Mouse (Mus musculus): Measurements from ENCODE around the gene Ubr4. TPM values are rescaled to one million over a fixed set of nuclear protein-coding genes. Genes with fewer than 3 reads are reported as not detected.

The Ubr4 gene
- 19.1 and 33.7 TPM in 2 replicates for polyA plus RNA-seq (2021; fragmentation: Nextera tagmentation)
- long read RNA-seq, experiment 1, partial matches to known transcripts, result 59 of 75 reads
- long read RNA-seq, experiment 1, other reads (novel, unspliced or antisense), result 16 of 75 reads
- long read RNA-seq, experiment 2, partial matches to known transcripts, result 28 of 41 reads
- long read RNA-seq, experiment 2, other reads (novel, unspliced or antisense), result 13 of 41 reads

GRCm38 (mm10) chr4:139351931-139352711 is at the start of gene Ubr4, which contains the start of the genes Mrto4 and Emc1:
TSS of gene Ubr4 (plus strand) at chr4:139352609.
TSS of gene Mrto4 (minus strand) at chr4:139352576.
TSS of gene Emc1 (plus strand) at chr4:139352587.

GRCm38 (mm10) chr4:139310171-139310898 is 42.1 kb upstream of the Ubr4 start, which contains the start of the genes Pqlc2 and Akr7a5:
TSS of gene Pqlc2 (minus strand) at chr4:139310708.
TSS of gene Akr7a5 (plus strand) at chr4:139310744.

GRCm38 (mm10) chr4:139530248-139530647 is 177.8 kb downstream of the Ubr4 start, which contains the start of gene Iffo2:
TSS of gene Iffo2 (plus strand) at chr4:139530548.

Other genes starting within 250 kb of the Ubr4 start
- gene Minos1, start 221.5 kb upstream of the Ubr4 start, polyA plus RNA-seq (2021; fragmentation: Nextera tagmentation), result 599 and 747 TPM in 2 replicates
- gene Capzb, start 159.7 kb upstream of the Ubr4 start, polyA plus RNA-seq (2021; fragmentation: Nextera tagmentation), result 325 and 348 TPM in 2 replicates
- gene Pqlc2, start 41.9 kb upstream of the Ubr4 start, polyA plus RNA-seq (2021; fragmentation: Nextera tagmentation), result 6.6 and 11.3 TPM in 2 replicates
- 52.0 and 54.3 TPM in 2 replicates for gene Akr7a5, start 41.9 kb upstream of the Ubr4 start, polyA plus RNA-seq (2021; fragmentation: Nextera tagmentation)
- 73.8 and 88.0 TPM in 2 replicates for gene Mrto4, start within 50 bp of the Ubr4 start, polyA plus RNA-seq (2021; fragmentation: Nextera tagmentation)
- 32.2 and 35.6 TPM in 2 replicates for gene Emc1, start within 50 bp of the Ubr4 start, polyA plus RNA-seq (2021; fragmentation: Nextera tagmentation)
- 0.99 and 1.4 TPM in 2 replicates for gene Iffo2, start 177.9 kb downstream of the Ubr4 start, polyA plus RNA-seq (2021; fragmentation: Nextera tagmentation)